Mouse (Mus musculus) gastrocnemius, adult 8-10 months (tissue): ENCODE results near the gene Tada3. TPM values are rescaled to one million over a fixed set of nuclear protein-coding genes. Genes with fewer than 3 reads are reported as not detected.
"Not testable (repeated sequence)": the region's sequence is repeated elsewhere in the genome, so short reads cannot be mapped to it uniquely, and the experiment has no call there.

Experiments used
- DNase-seq, 2 experiments: peaks; one replicate each; pipeline ENCODE4 v3.0.0; 2022; ENCODE audit warnings: low spot score in 2 of 2
- microRNA-seq: library from miRNA; unstranded; fragments of <30 nt; microRNA quantifications from one replicate; pipeline ENCODE4 v1.2.0, GENCODE M21; 2022
- total RNA-seq, 4 experiments: library from RNA; stranded (reverse); gene quantifications; 2 replicates each; pipeline ENCODE4 v1.2.4; 2022

Gene Tada3
- total RNA-seq, 4 experiments from 2014 or later, result 11.6 to 17.1 (median 14.0) TPM

GRCm38 (mm10) chr6:113344321-113344720 lies 33.4 kb downstream of the Tada3 start:
- peak; percentile 75 to 87 for DNase-seq

- peak; percentile 76 to 80 for DNase-seq
Measured at GRCm38 (mm10) chr6:113343177-113344092, 34.2 kb downstream of the Tada3 start, which contains the start of gene Camk1. Camk1 (minus strand) TSS chr6:113343984.

GRCm38 (mm10) chr6:113342297-113342696 lies 35.4 kb downstream of the Tada3 start:
- no peak for DNase-seq

- DNase-seq, result no peak
Measured at GRCm38 (mm10) chr6:113341574-113341973, 36.1 kb downstream of the Tada3 start.

GRCm38 (mm10) chr6:113336852-113337620 lies 40.6 kb downstream of the Tada3 start:
- no peak for DNase-seq

GRCm38 (mm10) chr6:113334216-113334615 lies 43.5 kb downstream of the Tada3 start:
- DNase-seq, result no peak

- DNase-seq, result no peak
Measured at GRCm38 (mm10) chr6:113333137-113333950, 44.3 kb downstream of the Tada3 start.

- DNase-seq, result not testable (repeated sequence)
Measured at GRCm38 (mm10) chr6:113332734-113333133, 44.9 kb downstream of the Tada3 start.

GRCm38 (mm10) chr6:113331721-113332120 lies 46.0 kb downstream of the Tada3 start:
- DNase-seq, result no peak

- no peak for DNase-seq
Measured at GRCm38 (mm10) chr6:113330547-113330946, 47.1 kb downstream of the Tada3 start.

- DNase-seq, result no peak
Measured at GRCm38 (mm10) chr6:113329396-113329795, 48.3 kb downstream of the Tada3 start.

- peak; percentile 96 to 99 for DNase-seq
Measured at GRCm38 (mm10) chr6:113326533-113327315, 51.0 kb downstream of the Tada3 start, which contains the start of gene Ogg1. Ogg1 (plus strand) TSS chr6:113326972.

Small RNA genes within 50 kb of the gene (microRNA-seq; reads per million reads assigned to microRNA genes)
- gene Gm24387, result not detected

Other genes with a start within 250 kb of the Tada3 start
- under 1 TPM; 0.34 to 0.46 (median 0.40) TPM for gene Lhfpl4, start 182.5 kb downstream of the Tada3 start, total RNA-seq
- gene Mtmr14, start 140.0 kb downstream of the Tada3 start, total RNA-seq, result 10 to 100 TPM; 14.2 to 17.0 (median 16.3) TPM
- gene Cpne9, start 95.6 kb downstream of the Tada3 start, total RNA-seq, result not detected
- gene Brpf1, start 70.7 kb downstream of the Tada3 start, total RNA-seq, result 10 to 100 TPM in 1 of 4 experiments, 1 to 10 TPM in 3; 8.0 to 11.1 (median 9.5) TPM
- 1 to 10 TPM; 4.3 to 7.6 (median 5.2) TPM for gene Ogg1, start 50.9 kb downstream of the Tada3 start, total RNA-seq
- 10 to 100 TPM; 37.4 to 43.2 (median 40.5) TPM for gene Camk1, start 33.9 kb downstream of the Tada3 start, total RNA-seq
- gene Arpc4, start 232 bp upstream of the Tada3 start, total RNA-seq, result 10 to 100 TPM; 50.8 to 57.8 (median 55.8) TPM
- under 1 TPM; 0.27 to 0.94 (median 0.83) TPM for gene Ttll3, start 11.4 kb upstream of the Tada3 start, total RNA-seq
- gene Rpusd3, start 41.5 kb upstream of the Tada3 start, total RNA-seq, result 10 to 100 TPM in 1 of 4 experiments, 1 to 10 TPM in 3; 5.9 to 12.8 (median 6.8) TPM
- 10 to 100 TPM in 3 of 4 experiments, 1 to 10 TPM in 1; 3.8 to 35.8 (median 19.8) TPM for gene Cidec, start 57.9 kb upstream of the Tada3 start, total RNA-seq
- gene Jagn1, start 64.7 kb upstream of the Tada3 start, total RNA-seq, result 10 to 100 TPM; 27.4 to 30.4 (median 29.1) TPM
- gene Il17re, start 80.6 kb upstream of the Tada3 start, total RNA-seq, result under 1 TPM; 0.12 to 0.44 (median 0.28) TPM
- 1 to 10 TPM; 3.9 to 7.5 (median 4.7) TPM for gene Il17rc, start 93.5 kb upstream of the Tada3 start, total RNA-seq
- gene Creld1, start 105.4 kb upstream of the Tada3 start, total RNA-seq, result 10 to 100 TPM; 46.7 to 56.2 (median 49.2) TPM
- not detected for gene Prrt3, start 124.0 kb upstream of the Tada3 start, total RNA-seq
- 10 to 100 TPM; 51.5 to 58.0 (median 55.0) TPM for gene Emc3, start 153.8 kb upstream of the Tada3 start, total RNA-seq
- under 1 TPM in 3 of 4 experiments, not detected in 1; 0.07 to 0.24 (median 0.24) TPM for gene Fancd2, start 153.8 kb upstream of the Tada3 start, total RNA-seq
- not detected for gene Fancd2os, start 222.8 kb upstream of the Tada3 start, total RNA-seq
- gene Brk1, start 226.9 kb upstream of the Tada3 start, total RNA-seq, result 10 to 100 TPM; 37.5 to 44.8 (median 44.1) TPM
- 1 to 10 TPM; 5.3 to 7.3 (median 6.2) TPM for gene Vhl, start 246.1 kb upstream of the Tada3 start, total RNA-seq